Mouse (Mus musculus): ENCODE measurements around the gene Ddx3x.
"Not testable (repeated sequence)": the region's sequence is repeated elsewhere in the genome, so short reads cannot be mapped to it uniquely, and the experiment has no call there.

Ddx3x gene

DNA sequence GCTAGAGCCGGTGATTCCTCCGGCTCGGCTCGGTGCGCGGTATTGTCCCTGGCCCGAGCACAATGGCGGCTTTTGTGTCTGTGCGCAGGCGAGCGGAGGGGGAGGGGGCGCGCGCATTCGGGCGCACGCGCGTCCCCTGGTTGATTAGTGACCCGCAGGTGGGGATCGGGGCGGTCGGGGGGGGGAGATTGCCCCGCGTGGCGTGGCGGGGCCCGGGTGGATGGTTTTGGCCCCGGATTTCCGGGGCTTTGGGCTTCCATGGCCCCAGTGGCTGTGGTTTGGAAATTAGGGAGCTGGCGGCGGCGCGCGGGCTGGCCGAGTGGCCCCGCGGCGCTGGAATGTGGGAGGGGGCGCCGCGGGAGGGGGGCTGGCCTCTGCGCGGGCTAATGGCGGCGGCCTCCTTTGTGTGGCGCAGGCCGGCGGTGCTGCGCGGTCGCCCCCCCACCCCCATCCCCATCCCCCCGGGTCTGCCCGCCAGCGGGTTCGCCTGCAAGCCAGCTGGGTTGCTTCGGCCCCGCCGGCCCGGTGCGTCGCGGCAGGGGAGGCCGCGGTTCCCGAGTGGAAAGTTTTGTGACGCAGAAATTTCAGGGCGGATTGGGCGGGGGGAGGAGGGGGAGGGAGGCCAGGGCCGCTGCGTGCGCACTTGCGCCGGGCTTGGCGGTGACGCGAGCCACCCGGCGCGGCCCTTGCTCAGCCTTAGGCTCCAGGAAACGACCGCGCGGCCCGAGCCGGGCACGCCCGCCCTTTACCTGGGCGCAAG, 739 bp downstream of the Ddx3x start:
- peak; percentile 77 for DNase-seq

DNA sequence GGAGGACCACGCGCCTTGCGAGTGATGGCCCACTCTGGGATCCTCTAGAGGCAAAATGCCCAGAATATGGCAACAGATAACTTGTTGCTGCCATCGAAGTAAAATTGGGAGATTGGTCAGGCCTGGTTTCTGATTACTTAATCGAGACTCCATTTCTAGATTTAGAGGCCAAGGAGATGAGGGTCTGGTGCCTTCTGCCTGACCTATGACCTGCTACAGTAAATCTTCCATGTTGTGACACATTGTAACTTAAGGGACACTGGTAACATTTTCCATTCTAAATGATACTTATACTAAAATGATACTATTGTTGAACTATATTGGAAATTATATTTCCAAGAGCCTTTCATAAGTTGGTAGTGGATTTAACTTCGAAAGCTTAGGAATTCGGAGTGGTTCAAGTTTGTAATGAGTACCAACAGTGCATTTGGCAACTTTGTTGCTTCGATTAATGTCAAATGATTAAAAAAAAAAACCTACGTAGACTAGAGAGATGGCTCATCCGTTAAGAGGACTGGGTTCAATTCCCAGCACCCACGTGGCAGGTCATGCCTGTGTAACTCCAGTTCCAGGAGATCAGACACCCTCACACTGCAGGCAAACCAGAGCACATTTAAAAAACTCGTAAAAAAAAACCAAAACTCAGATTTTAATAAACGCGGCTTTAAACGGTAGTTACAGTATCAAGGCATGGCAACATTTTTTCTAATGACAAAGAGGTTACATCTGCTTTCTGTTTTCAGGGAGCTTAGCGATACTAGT, 1.5 kb downstream of the Ddx3x start:
- peak; percentile 7 for DNase-seq

DNA sequence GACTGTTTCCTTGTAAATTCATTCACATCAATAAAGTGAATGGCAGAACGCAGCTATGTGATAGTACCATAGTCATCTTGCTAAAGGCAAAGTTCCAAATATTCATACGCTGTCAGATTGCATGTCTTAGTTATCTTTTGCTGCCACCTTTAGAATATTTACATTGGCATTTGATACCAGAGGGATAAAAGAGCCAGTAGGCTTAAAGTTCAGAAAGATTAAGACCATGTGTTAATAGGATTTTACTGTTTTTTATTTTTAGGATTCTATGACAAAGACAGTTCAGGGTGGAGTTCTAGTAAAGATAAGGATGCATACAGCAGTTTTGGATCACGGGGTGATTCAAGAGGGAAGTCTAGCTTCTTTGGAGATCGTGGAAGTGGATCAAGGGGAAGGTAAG, 5.0 kb downstream of the Ddx3x start:
- no peak for DNase-seq

DNA sequence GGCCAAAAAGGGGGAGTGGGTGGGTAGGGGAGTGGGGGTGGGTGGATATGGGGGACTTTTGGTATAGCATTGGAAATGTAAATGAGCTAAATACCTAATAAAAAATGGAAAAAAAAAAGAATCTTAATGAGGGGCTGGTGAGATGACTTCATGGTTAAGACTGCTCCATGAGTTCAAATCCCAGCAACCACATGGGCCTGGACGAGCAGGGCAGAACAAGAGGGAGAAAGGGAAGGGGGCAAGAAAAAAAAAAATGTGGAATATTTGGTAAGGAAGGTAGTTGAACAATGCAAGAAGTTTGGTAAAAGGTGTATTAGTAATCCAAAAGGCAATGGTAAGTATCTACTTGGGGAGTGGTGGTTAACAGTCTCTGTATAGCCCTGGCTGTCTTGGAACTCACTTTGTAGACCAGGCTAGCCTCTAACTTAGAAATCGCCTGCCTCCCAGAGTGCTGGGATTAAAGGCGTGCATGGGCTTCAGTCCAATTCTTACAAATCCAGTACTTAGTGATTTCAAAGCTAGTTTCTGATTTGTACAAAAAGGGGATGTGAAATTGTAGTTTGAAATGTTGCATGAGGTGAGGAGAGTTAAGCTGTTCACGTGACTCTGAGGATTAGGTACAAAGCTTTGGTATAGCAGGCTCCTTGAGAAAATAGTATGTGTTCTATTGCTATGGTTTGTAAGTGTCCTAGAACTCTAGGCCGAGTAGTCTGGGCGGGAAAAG, 13.9 kb downstream of the Ddx3x start:
- DNase-seq: peak; percentile 20

DNA sequence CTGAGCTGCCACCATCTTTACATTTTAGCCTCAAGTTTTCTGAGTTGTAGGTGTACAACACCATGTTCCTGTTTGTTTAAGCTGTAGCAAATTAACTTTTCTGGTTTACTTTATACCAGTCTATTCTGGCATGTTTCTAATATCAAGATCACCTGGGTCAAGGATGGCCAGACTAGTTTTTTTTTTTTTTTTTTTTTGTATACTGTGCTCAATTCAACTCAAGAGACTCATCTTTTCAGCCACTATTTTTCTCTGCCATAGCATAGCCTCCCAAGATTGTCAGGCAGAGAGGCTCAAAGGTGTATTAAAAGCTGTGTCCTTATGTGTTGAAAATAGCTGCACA, 14.4 kb downstream of the Ddx3x start:
- DNase-seq: no peak

DNA sequence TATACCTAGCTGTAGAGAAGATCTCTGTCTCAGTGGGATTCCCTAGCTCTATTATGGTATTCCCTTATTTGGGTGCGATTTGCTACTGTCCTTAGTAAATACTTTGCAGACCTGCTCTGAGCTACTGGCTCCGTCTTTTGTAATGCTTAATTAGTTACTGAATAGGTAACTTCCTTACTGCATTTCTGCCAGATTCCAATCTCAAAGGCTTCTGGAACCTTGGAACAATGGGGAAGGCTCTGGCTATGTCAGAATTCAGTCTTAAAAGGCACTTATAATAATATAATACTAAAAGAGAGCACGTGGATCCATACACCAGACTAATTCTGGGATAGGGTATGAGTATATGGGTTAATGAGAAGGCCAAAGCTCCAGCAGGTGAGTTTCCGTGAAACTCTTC, 15.5 kb downstream of the Ddx3x start:
- not testable (repeated sequence) for DNase-seq

DNA sequence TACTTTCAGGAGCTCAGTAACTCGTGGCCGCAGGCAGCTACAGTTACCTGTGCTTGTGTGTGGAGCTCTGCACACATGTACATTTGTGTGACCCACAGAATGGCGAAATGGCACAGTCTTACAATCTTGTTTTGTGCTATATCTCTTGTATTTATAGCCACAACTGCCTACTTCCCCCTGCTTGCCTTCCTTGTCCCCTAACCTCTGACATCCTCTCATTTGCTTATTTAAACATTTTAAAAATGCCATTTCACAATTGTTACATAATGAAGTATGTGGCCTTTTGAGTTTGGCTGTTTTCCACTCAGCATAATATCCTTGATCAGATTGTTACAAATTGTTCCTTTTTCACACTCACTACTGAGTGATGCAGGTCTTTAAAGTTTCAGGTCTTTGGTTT, 25.4 kb downstream of the Ddx3x start:
- no peak for DNase-seq

DNA sequence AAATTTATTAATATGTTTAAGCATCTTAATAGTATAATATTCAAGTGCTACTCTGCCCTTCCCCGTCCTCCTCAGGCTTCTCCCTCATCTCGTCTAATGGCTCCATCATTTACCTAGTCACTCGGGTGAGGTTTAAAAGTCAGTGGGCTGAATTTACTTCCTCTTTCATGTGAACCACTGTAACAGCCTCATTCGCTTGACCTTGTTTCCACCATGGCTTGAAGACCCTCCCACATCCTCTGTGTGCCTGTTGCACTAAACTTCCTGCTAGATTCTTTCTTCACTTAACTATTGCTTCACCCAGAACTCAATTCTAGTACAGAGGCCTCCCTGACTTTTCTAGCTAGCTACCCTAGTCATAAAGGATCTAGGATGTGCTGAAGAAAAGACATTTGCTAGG, 30.6 kb downstream of the Ddx3x start:
- no peak for DNase-seq

DNA sequence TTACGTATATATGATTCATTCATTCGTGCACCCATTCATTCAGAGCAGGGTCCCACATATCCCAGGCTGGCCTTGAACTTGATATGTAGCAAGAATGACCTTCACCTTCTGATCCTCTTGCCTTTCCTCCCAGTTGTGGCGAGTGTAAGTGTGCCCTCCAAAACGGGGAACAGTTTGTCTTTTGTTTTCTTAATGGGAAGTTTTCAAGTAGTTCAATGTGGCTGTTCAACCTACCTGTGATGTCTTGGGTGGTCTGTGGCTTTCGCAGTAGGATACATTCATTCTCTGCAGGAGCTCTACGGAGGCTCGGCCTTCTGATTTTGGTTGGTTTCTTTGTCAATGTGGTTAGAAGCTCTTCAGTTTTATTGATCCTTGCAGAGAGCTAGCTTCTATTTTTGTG, 48.8 kb downstream of the Ddx3x start:
- no peak for DNase-seq

Measured in embryo, embryonic 11 days (tissue).